Mouse (Mus musculus): ENCODE measurements around the gene Lurap1. TPM values are rescaled to one million over a fixed set of nuclear protein-coding genes. Genes with fewer than 3 reads are reported as not detected.

The Lurap1 gene
- total and polyA plus RNA-seq, 2 experiments from 2014 or later = 2.4 to 5.2 TPM

- no peak overlapping the region for H3K27ac ChIP-seq (ENCODE audit: low read depth, low read length)
- no peak overlapping the region for H3K4me3 ChIP-seq (ENCODE audit: low read depth, low read length)
- TF ChIP-seq CTCF (IDR thresholded peaks at IDR 0.05) = no peak
- peaks cover 13% of the 10 kb centered on the region for H3K4me1 ChIP-seq (ENCODE audit: insufficient read depth, low read length)
- no peak for ATAC-seq (ENCODE audit: low FRiP score)
- DNase-seq (ENCODE audit: low spot score) = no peak
- H3K27me3 ChIP-seq (ENCODE audit: insufficient read depth, low read length) = 0 out of 2 replicates have a peak, but pooled peaks cover 3% of the 10 kb centered on the region
- H3K9me3 ChIP-seq (ENCODE audit: low read length) = no peaks in the 10 kb centered on the region
- no peak overlapping the region for H3K4me2 ChIP-seq (ENCODE audit: low read depth, low read length, poor library complexity, severe bottlenecking)
- no peak overlapping the region for H3K9ac ChIP-seq (replicated peaks; ENCODE audit: low read length, poor library complexity, severe bottlenecking)
- no peaks in the 10 kb centered on the region for H3K36me3 ChIP-seq (ENCODE audit: insufficient read depth, low read length)
- WGBS = 82% methylated on average over 7 of the region's 7 CpGs
These were observed 8.9 kb downstream of the Lurap1 start for GRCm38 (mm10) chr4:116142269-116142668.

- 0 out of 2 replicates have a peak, but pooled peaks cover 3% of the 10 kb centered on the region for H3K27me3 ChIP-seq (ENCODE audit: insufficient read depth, low read length)
- H3K4me3 ChIP-seq (ENCODE audit: low read depth, low read length) = no peak overlapping the region
- no peak overlapping the region for H3K9ac ChIP-seq (replicated peaks; ENCODE audit: low read length, poor library complexity, severe bottlenecking)
- ATAC-seq (ENCODE audit: low FRiP score) (no peak), DNase-seq (ENCODE audit: low spot score) (no peak)
- no peaks in the 10 kb centered on the region for H3K9me3 ChIP-seq (ENCODE audit: low read length)
- no peak for TF ChIP-seq CTCF (IDR thresholded peaks at IDR 0.05)
- 85% methylated on average over 1 of the region's 1 CpGs for WGBS
- H3K4me1 ChIP-seq (ENCODE audit: insufficient read depth, low read length) = peaks cover 13% of the 10 kb centered on the region
- H3K36me3 ChIP-seq (ENCODE audit: insufficient read depth, low read length) = no peaks in the 10 kb centered on the region
- H3K4me2 ChIP-seq (ENCODE audit: low read depth, low read length, poor library complexity, severe bottlenecking) = no peak overlapping the region
- H3K27ac ChIP-seq (ENCODE audit: low read depth, low read length) = no peak overlapping the region
These were observed 9.4 kb downstream of the Lurap1 start for GRCm38 (mm10) chr4:116141736-116142135.

- DNase-seq (ENCODE audit: low spot score) (no peak), ATAC-seq (ENCODE audit: low FRiP score) (no peak)
- no peaks in the 10 kb centered on the region for H3K9me3 ChIP-seq (ENCODE audit: low read length)
- no peak for TF ChIP-seq CTCF (IDR thresholded peaks at IDR 0.05)
- 0 out of 2 replicates have a peak, but pooled peaks cover 3% of the 10 kb centered on the region for H3K27me3 ChIP-seq (ENCODE audit: insufficient read depth, low read length)
- H3K9ac ChIP-seq (replicated peaks; ENCODE audit: low read length, poor library complexity, severe bottlenecking) = no peak overlapping the region
- peaks cover 13% of the 10 kb centered on the region for H3K4me1 ChIP-seq (ENCODE audit: insufficient read depth, low read length)
- 76% methylated on average over 7 of the region's 7 CpGs for WGBS
- no peak overlapping the region for H3K4me2 ChIP-seq (ENCODE audit: low read depth, low read length, poor library complexity, severe bottlenecking)
- no peak overlapping the region for H3K4me3 ChIP-seq (ENCODE audit: low read depth, low read length)
- H3K27ac ChIP-seq (ENCODE audit: low read depth, low read length) = no peak overlapping the region
- no peaks in the 10 kb centered on the region for H3K36me3 ChIP-seq (ENCODE audit: insufficient read depth, low read length)
These were observed 10.2 kb downstream of the Lurap1 start for GRCm38 (mm10) chr4:116140801-116141574.

- WGBS = 45% methylated on average over 13 of the region's 13 CpGs
These were observed 13.6 kb downstream of the Lurap1 start for GRCm38 (mm10) chr4:116137421-116137996.

GRCm38 (mm10) chr4:116134990-116135389, 16.1 kb downstream of the Lurap1 start:
- ATAC-seq (ENCODE audit: low FRiP score) (peak; percentile 61; the same call in 1 of the 2 replicates), DNase-seq (ENCODE audit: low spot score) (peak; percentile 83)

More at GRCm38 (mm10) chr4:116137421-116137996, 13.6 kb downstream of the Lurap1 start:
- ATAC-seq (ENCODE audit: low FRiP score) (no peak), DNase-seq (ENCODE audit: low spot score) (no peak)
- Histone ChIP-seq H3K36me3 (ENCODE audit: insufficient read depth, low read length) (no peaks in the 10 kb centered on the region), H3K4me2 (ENCODE audit: low read depth, low read length, poor library complexity, severe bottlenecking) (no peak overlapping the region), H3K9me3 (ENCODE audit: low read length) (no peaks in the 10 kb centered on the region), H3K4me3 (ENCODE audit: low read depth, low read length) (no peak overlapping the region), H3K9ac (replicated peaks; ENCODE audit: low read length, poor library complexity, severe bottlenecking) (no peak overlapping the region), H3K27ac (ENCODE audit: low read depth, low read length) (no peak overlapping the region), H3K4me1 (ENCODE audit: insufficient read depth, low read length) (peaks cover 4% of the 10 kb centered on the region), H3K27me3 (ENCODE audit: insufficient read depth, low read length) (0 out of 2 replicates have a peak, but pooled peaks cover 3% of the 10 kb centered on the region)
- no peak for TF ChIP-seq CTCF (IDR thresholded peaks at IDR 0.05)

GRCm38 (mm10) chr4:116133126-116133525, 18.0 kb downstream of the Lurap1 start:
- no peaks in the 10 kb centered on the region for H3K9me3 ChIP-seq (ENCODE audit: low read length)
- no peaks in the 10 kb centered on the region for H3K36me3 ChIP-seq (ENCODE audit: insufficient read depth, low read length)
- H3K9ac ChIP-seq (replicated peaks; ENCODE audit: low read length, poor library complexity, severe bottlenecking) = no peak overlapping the region
- no peak for DNase-seq (ENCODE audit: low spot score)
- no peak for TF ChIP-seq CTCF (IDR thresholded peaks at IDR 0.05)
- no peak overlapping the region for H3K4me3 ChIP-seq (ENCODE audit: low read depth, low read length)
- no peaks in the 10 kb centered on the region for H3K27me3 ChIP-seq (ENCODE audit: insufficient read depth, low read length)
- WGBS = 82% methylated on average over 4 of the region's 4 CpGs
- no peak overlapping the region for H3K4me2 ChIP-seq (ENCODE audit: low read depth, low read length, poor library complexity, severe bottlenecking)
- ATAC-seq (ENCODE audit: low FRiP score) = no peak
- no peaks in the 10 kb centered on the region for H3K4me1 ChIP-seq (ENCODE audit: insufficient read depth, low read length)
- H3K27ac ChIP-seq (ENCODE audit: low read depth, low read length) = no peak overlapping the region

More at GRCm38 (mm10) chr4:116134990-116135389, 16.1 kb downstream of the Lurap1 start:
- no peak overlapping the region for H3K4me3 ChIP-seq (ENCODE audit: low read depth, low read length)
- H3K27me3 ChIP-seq (ENCODE audit: insufficient read depth, low read length) = no peaks in the 10 kb centered on the region
- no peak overlapping the region for H3K9ac ChIP-seq (replicated peaks; ENCODE audit: low read length, poor library complexity, severe bottlenecking)
- no peaks in the 10 kb centered on the region for H3K4me1 ChIP-seq (ENCODE audit: insufficient read depth, low read length)
- TF ChIP-seq CTCF (IDR thresholded peaks at IDR 0.05) = peak; percentile 95
- 16% methylated on average over 2 of the region's 2 CpGs for WGBS
- no peak overlapping the region for H3K27ac ChIP-seq (ENCODE audit: low read depth, low read length)
- no peak overlapping the region for H3K4me2 ChIP-seq (ENCODE audit: low read depth, low read length, poor library complexity, severe bottlenecking)
- H3K36me3 ChIP-seq (ENCODE audit: insufficient read depth, low read length) = no peaks in the 10 kb centered on the region
- H3K9me3 ChIP-seq (ENCODE audit: low read length) = no peaks in the 10 kb centered on the region
